Mouse (Mus musculus): Measurements from ENCODE around the gene Bud31.

- no peak for TF ChIP-seq CTCF (IDR thresholded peaks at IDR 0.05; ENCODE audit: low read depth)
- no peak for TF ChIP-seq EP300 (IDR thresholded peaks at IDR 0.05; ENCODE audit: low read depth)
Observed at GRCm38 (mm10) chr5:145138836-145139235, 1.3 kb upstream of the Bud31 start.

All from heart, postnatal 0 days (tissue).